Comparison of ENCODE assay signal across 13 mouse cellular contexts in genomic region chr5:74007492-74008070, GRCm38 (mm10).
DNase-seq lines count a peak whose midpoint lies in the region; ATAC-seq and TF ChIP-seq lines count a peak whose summit lies in the region.
"Had no signal": no experiment of that assay in that cellular context is flagged by ENCODE, and none has a peak within 500 bp of the region (broad histone marks: within the 10 kb centered on the region; RNA-seq: fewer than 3 reads in every experiment).

No protein-coding gene starts in this region.

- no peaks in the 10 kb centered on the region for H3K4me1 ChIP-seq in lung, postnatal 0 days (ENCODE audit: insufficient read depth, low read depth, low read length)
- peaks cover 13% of the 10 kb centered on the region for H3K4me1 ChIP-seq in heart, embryonic 11.5 days (ENCODE audit: control insufficient read depth, insufficient read depth, low read length)
- peaks cover 13% of the 10 kb centered on the region; the same call in 1 of the 2 replicates for H3K4me1 ChIP-seq in small intestine, adult 2 months (ENCODE audit: control insufficient read depth, insufficient read depth, insufficient read length, low read length)

- H3K4me3 ChIP-seq in lung, postnatal 0 days (ENCODE audit: low read depth, low read length): no peak overlapping the region
- no peak overlapping the region for H3K4me3 ChIP-seq in heart, embryonic 11.5 days (ENCODE audit: low read depth, low read length)
- H3K4me3 ChIP-seq in small intestine, adult 2 months (ENCODE audit: low read depth, low read length): no peak overlapping the region
- H3K4me3 ChIP-seq: limb, embryonic 13.5 days had no signal

- WGBS in lung, postnatal 0 days: 38% methylated on average over 3 of the region's 3 CpGs
- 23% methylated on average over 3 of the region's 3 CpGs for WGBS in heart, embryonic 11.5 days (ENCODE audit: insufficient replicate concordance)
- WGBS in small intestine, adult 2 months: 22% methylated on average over 3 of the region's 3 CpGs

- TF ChIP-seq EP300 in lung, postnatal 0 days (IDR thresholded peaks at IDR 0.05): no peak

- intact Hi-C loops in heart, postnatal 36 days (cut with DNase I): loop anchor here (5.0 to 10.0 kb wide), 2 partner anchors 57 to 190 kb away; partner anchors contain the start of genes Rasl11b and Usp46

- ATAC-seq in lung, postnatal 0 days: peak; percentile 47
- no peak; the same call in 1 of the 2 replicates for ATAC-seq in heart, embryonic 11.5 days (replicated peaks; ENCODE audit: insufficient number of reproducible peaks, low FRiP score, low TSS enrichment)
- ATAC-seq in cerebellum, adult (ENCODE audit: insufficient number of reproducible peaks, low FRiP score, low TSS enrichment): no peak
- ATAC-seq: intestine, embryonic 16.5 days had no signal

- no peak for TF ChIP-seq POLR2A in small intestine, adult 2 months (IDR thresholded peaks at IDR 0.05; ENCODE audit: low read depth, low read length)

- H3K9me3 ChIP-seq in lung, postnatal 0 days (ENCODE audit: low read length): no peaks in the 10 kb centered on the region
- H3K9me3 ChIP-seq in heart, embryonic 11.5 days (replicated peaks; ENCODE audit: control insufficient read depth, low read length): no peaks in the 10 kb centered on the region
- H3K9me3 ChIP-seq: limb, embryonic 13.5 days had no signal

- H3K27me3 ChIP-seq in lung, postnatal 0 days (replicated peaks; ENCODE audit: insufficient read depth, low read length): no peaks in the 10 kb centered on the region
- H3K27me3 ChIP-seq in heart, embryonic 11.5 days (ENCODE audit: control insufficient read depth, insufficient read depth, low read length): no peaks in the 10 kb centered on the region
- no peaks in the 10 kb centered on the region for H3K27me3 ChIP-seq in small intestine, adult 2 months (ENCODE audit: control insufficient read depth, insufficient read depth, low read length)
- H3K27me3 ChIP-seq: limb, embryonic 13.5 days had no signal

- DNase-seq in heart, adult 11 months: peak; percentile 86
- DNase-seq in heart, postnatal 36 days: no peak
- peak; percentile 30 for DNase-seq in lung, postnatal 0 days (ENCODE audit: low spot score)
- DNase-seq in lung, postnatal 4 days: no peak
- no peak for DNase-seq in right cerebral cortex, postnatal 4 days
- DNase-seq: forebrain, postnatal 0 days; kidney, postnatal 10 days; thymus, postnatal 14 days had no signal

- H3K27ac ChIP-seq in lung, postnatal 0 days (ENCODE audit: low read length): no peak overlapping the region
- H3K27ac ChIP-seq in heart, embryonic 11.5 days (ENCODE audit: low read depth, low read length): peak overlapping the region; percentile 51
- H3K27ac ChIP-seq in small intestine, adult 2 months (ENCODE audit: insufficient read depth, low read depth, low read length): peak overlapping the region; percentile 53
- H3K27ac ChIP-seq: limb, embryonic 13.5 days had no signal

- no peak overlapping the region for H3K4me2 ChIP-seq in lung, postnatal 0 days (replicated peaks; ENCODE audit: low read depth, low read length)
- peak overlapping the region; percentile 12; the same call in 1 of the 2 replicates for H3K4me2 ChIP-seq in heart, embryonic 11.5 days
- H3K4me2 ChIP-seq: limb, embryonic 13.5 days had no signal

- H3K36me3 ChIP-seq in lung, postnatal 0 days (ENCODE audit: insufficient read depth, low read length): no peaks in the 10 kb centered on the region
- H3K36me3 ChIP-seq in heart, embryonic 11.5 days (ENCODE audit: control insufficient read depth, insufficient read depth, low read length): peaks cover 5% of the 10 kb centered on the region
- H3K36me3 ChIP-seq in small intestine, adult 2 months (ENCODE audit: control insufficient read depth, insufficient read depth, low read length): peaks cover 9% of the 10 kb centered on the region; the same call in 1 of the 2 replicates

- no peak for TF ChIP-seq CTCF in lung, postnatal 0 days (IDR thresholded peaks at IDR 0.05)
- no peak for TF ChIP-seq CTCF in small intestine, adult 2 months (IDR thresholded peaks at IDR 0.05; ENCODE audit: extremely low read depth, insufficient read length, insufficient replicate concordance, low read depth, low read length)

- H3K9ac ChIP-seq in lung, postnatal 0 days (replicated peaks; ENCODE audit: low read depth): no peak overlapping the region
- no peak overlapping the region for H3K9ac ChIP-seq in heart, embryonic 11.5 days (ENCODE audit: low read depth, low read length)
- H3K9ac ChIP-seq: forebrain, postnatal 0 days; limb, embryonic 13.5 days had no signal

Comparison
In these comparisons a context has a peak if more than half of its experiments do, and no peak if none do; other contexts are left out.
1. DNase-seq: peak in heart, adult 11 months (single experiment) and lung, postnatal 0 days (single experiment); none in heart, postnatal 36 days (0 of 2), lung, postnatal 4 days (0 of 2) and right cerebral cortex, postnatal 4 days (single experiment).